Mouse (Mus musculus): ENCODE measurements around the gene Abca12.

DNA sequence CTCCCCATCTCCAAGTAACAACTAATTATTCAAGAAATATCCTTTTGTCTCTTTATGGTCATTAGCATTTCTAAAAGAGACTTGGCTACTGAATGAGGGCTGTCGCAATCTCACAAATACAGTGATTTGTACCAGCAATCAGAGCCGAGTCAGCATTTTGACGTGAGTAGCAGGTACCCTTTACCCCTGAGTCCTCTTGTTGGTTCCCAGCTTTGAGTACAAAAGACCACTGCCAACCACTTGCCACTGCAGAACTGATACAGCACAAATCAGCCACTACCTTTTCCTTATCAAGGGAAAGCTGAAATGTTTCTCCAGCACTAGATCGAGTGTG lies 72.5 kb downstream of the Abca12 start:
- TF ChIP-seq EP300 (IDR thresholded peaks at IDR 0.05; ENCODE audit: low read depth): no peak
- no peak for TF ChIP-seq CTCF (IDR thresholded peaks at IDR 0.05; ENCODE audit: low read depth)
